Mouse (Mus musculus) cerebellum, adult 2 months (tissue): ENCODE results near the gene Myt1l. TPM values are rescaled to one million over a fixed set of nuclear protein-coding genes. Genes with fewer than 3 reads are reported as not detected.
A peak's percentile ranks its signal among the peaks of the same experiment; 100 is the strongest.

Experiments
- DNase-seq, 2 experiments: peaks; one replicate each; pipeline ENCODE4 v3.0.0; 2021
- H3K27ac ChIP-seq: fragments of 200-500 bp; 2 replicates; pipeline ENCODE4 v1.5.1; 2012; ENCODE audit warnings: low read length, control low read depth, inconsistent platforms; ENCODE audit not compliant: insufficient read depth
- H3K27me3 ChIP-seq: fragments of 200-500 bp; 2 replicates; pipeline ENCODE4 v1.6.1; 2012; ENCODE audit warnings: inconsistent platforms, mild to moderate bottlenecking, low read length, moderate library complexity; ENCODE audit not compliant: control insufficient read depth, insufficient read depth
- H3K4me1 ChIP-seq: fragments of 200-500 bp; 2 replicates; pipeline ENCODE4 v1.6.1; 2011; ENCODE audit warnings: low read length; ENCODE audit not compliant: control insufficient read depth, insufficient read depth
- H3K4me3 ChIP-seq: fragments of 200-500 bp; replicated peaks from 2 replicates; pipeline ENCODE3; 2011; ENCODE audit warnings: mild to moderate bottlenecking, low read depth, low read length, control low read depth; ENCODE audit not compliant: insufficient read depth
- CTCF ChIP-seq: fragments of 200-500 bp; IDR thresholded peaks from 2 replicates; pipeline ENCODE4 v1.5.1; 2011; ENCODE audit warnings: low read depth, mild to moderate bottlenecking, control low read depth, low read length, moderate library complexity, borderline replicate concordance; ENCODE audit not compliant: insufficient read depth
- POLR2A ChIP-seq: fragments of 200-500 bp; IDR thresholded peaks from 2 replicates; pipeline ENCODE4 v1.6.1; 2011; ENCODE audit warnings: low read length, control low read depth, borderline replicate concordance; ENCODE audit not compliant: insufficient read depth
- WGBS: fragments of 180-500 bp; shearing (Covaris S2); methylation state at CpG from one replicate; pipeline ENCODE4 v1.1.7; 2018; 5-methylcytosine and 5-hydroxymethylcytosine counted together
- polyA plus RNA-seq: library from polyadenylated mRNA; depleted of rRNA; stranded (reverse); fragments of >200 nt; gene quantifications from 2 replicates; pipeline ENCODE4 v1.2.3, GENCODE M21; 2012; rRNA removed

Myt1l gene
- polyA plus RNA-seq: 43.8 and 45.3 TPM in 2 replicates

DNA sequence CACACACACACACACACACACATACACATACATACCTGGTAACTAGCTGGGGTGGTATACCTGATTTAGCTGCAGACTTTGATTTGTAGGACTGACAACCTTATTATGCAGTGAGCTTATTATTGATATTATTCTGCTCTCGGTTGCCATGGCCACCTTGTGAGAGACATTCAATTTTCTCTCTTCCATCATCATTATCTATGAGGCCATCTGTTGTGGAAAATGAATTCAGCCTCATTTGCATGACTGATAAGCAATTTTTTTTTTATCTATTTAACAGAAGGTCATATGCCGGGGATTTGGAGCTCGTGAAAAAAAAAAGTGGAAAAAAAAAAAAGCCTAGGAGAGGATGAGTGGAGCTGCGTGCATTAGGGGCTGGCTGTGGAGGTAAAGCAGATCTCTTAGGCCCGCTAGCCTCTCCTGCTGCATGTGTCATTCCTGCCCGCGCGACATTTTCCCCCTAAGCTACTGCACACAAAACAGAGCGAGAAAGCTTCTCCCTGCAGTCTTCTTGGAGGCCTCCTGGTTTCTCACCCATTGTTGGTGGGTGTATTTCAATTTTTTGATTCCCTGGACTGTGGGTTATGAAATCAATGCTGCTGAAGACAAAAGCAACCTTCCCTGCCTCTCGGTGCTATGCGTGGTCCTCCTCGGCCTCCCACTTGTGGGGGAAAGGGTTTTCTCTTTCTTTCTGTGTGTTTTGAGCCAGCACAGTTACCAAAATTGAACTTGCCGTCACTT, at the start of gene Myt1l:
Myt1l (plus strand) TSS at position 354 of the 741 bp plus-strand sequence.
- Histone ChIP-seq H3K27ac (peak within 1 kb of the TSS; percentile 72), H3K4me1 (peaks cover 5% of the 10 kb centered on the region; the same call in 1 of the 2 replicates), H3K4me3 (peak within 1 kb of the TSS; percentile 74), H3K27me3 (no peaks in the 10 kb centered on the region)
- DNase-seq: peak; percentile 63 to 72
- WGBS: 8% methylated on average over 13 of the region's 13 CpGs
- no peak for TF ChIP-seq POLR2A
- no peak for TF ChIP-seq CTCF

DNA sequence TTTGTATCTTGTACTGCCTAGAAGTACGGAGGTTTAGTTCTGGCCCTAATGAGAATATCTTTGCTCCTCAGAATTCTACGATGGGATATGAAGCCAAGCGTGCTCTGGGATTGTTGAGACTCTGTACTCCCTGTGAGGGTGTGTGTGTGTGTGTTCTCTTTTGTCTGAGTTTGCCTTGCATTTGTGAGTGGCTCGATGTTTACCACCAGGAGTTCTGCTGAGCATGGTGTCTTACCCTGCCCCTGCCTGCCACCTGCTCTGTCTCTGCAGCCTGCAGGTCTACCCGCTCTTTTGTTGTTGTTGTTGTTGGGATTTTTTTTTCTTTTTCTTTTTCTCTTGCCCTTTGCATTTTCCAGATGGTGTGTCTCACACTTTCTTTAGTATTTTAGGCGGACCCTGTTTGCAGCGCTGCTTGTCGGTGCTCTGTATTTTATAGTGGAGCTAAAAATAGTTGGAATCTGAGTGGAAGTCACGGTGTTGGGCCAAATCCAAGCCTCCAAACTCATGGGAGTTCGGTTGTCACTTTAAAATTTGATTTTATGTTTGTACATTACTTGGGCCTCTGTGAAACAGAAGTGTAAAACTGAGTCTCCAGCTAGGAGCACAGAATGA, 41.7 kb upstream of the Myt1l start:
- Histone ChIP-seq H3K4me3 (no peak overlapping the region), H3K4me1 (no peaks in the 10 kb centered on the region), H3K27me3 (no peaks in the 10 kb centered on the region), H3K27ac (no peak overlapping the region)
- 56% methylated on average over 10 of the region's 10 CpGs for WGBS
- TF ChIP-seq POLR2A (no peak), CTCF (no peak)
- no peak for DNase-seq

DNA sequence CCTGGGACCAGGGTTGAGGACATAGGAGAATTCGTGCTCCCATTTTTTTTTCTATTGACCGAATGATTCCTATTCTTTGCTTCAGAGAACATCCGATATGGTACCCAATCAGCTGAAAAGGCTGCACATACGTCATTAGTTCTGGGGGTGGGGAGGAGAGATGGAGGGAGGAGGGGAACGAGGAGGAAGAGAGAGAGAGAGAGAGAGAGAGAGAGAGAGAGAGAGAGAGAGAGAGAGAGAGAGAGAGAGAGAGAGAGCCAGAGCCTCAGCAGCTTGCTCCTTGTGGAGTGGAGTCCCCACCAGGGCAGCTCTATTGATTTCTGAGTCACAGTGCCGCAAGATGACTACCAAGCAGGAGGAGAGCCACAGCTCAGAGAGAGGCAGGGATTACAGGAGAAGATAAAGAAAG, 1.9 kb upstream of the Myt1l start:
- no peak for TF ChIP-seq CTCF
- peak; percentile 45; the same call in 1 of the 2 replicates for TF ChIP-seq POLR2A
- WGBS: under 1% methylated on average over 6 of the region's 6 CpGs
- peaks cover 5% of the 10 kb centered on the region; the same call in 1 of the 2 replicates for H3K4me1 ChIP-seq
- H3K27ac ChIP-seq: peak overlapping the region; percentile 94
- no peaks in the 10 kb centered on the region for H3K27me3 ChIP-seq
- H3K4me3 ChIP-seq: peak overlapping the region; percentile 85
- peak; percentile 74 to 88 for DNase-seq

DNA sequence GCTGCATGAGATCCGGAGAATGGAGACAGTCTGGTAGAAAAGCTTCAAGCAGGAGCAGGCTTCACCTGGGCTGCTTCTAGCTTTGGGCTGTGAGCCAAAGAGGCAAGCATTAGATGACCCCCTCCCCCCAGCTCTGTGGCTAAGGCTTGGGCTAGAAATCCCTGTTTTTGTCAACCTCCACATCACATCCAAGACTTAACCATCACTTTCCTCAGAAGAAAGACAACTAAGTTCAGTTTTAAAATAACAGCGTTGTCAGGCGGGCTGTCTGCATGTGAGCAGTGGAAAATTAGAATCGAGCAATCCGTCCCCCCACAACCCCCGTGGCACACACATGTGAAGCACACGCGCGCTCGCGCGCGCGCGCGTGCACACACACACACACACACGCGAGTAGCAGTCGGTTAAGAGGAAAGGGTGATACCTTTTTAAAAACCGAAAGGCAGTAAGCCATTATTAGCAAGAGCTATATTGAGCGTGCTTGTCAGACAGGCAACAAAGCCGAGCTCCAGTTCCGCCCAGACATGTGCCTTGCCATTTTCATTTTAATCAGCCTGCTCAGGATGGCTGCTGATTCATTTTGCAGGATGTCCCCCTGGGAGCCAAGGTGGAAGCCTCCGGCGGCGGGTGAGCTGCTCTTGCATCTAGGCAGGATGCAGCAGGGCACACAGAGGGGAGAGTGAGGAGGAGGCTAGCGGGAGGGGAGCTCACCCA, 979 bp upstream of the Myt1l start:
- Histone ChIP-seq H3K27me3 (no peaks in the 10 kb centered on the region), H3K27ac (peak overlapping the region; percentile 72), H3K4me1 (peaks cover 5% of the 10 kb centered on the region; the same call in 1 of the 2 replicates), H3K4me3 (peak overlapping the region; percentile 74)
- DNase-seq: peak; percentile 89
- WGBS: under 1% methylated on average over 27 of the region's 27 CpGs
- peak; percentile 84; the same call in 1 of the 2 replicates for TF ChIP-seq POLR2A
- TF ChIP-seq CTCF: no peak

DNA sequence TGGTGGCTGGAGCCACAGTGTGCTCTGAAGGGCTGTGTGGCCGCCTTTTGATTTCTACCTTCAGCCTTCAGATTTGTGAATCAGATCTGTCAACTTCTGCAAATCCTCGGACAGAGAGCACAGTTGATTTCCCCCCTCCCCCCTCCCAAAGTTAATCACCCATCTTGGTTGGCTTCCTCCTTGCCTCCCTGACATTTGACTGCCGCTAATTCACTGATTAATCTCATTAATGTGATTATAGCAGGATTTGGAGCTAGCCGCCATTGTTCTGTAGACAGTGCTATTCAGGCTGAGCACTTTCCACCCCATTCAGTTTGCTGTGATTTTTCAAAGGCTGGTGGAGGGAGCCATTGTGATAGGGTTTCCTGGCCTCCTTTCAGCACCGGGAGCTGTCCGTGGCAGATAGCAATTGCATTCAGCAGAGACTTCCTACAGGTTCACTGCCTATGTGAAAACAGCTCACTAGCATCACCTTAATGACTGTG, 2.1 kb downstream of the Myt1l start:
- no peak for TF ChIP-seq POLR2A
- no peak for TF ChIP-seq CTCF
- Histone ChIP-seq H3K4me1 (peaks cover 5% of the 10 kb centered on the region; the same call in 1 of the 2 replicates), H3K27me3 (no peaks in the 10 kb centered on the region), H3K4me3 (peak overlapping the region; percentile 49), H3K27ac (peak overlapping the region; percentile 90)
- 7% methylated on average over 6 of the region's 6 CpGs for WGBS
- peak; percentile 68 to 73 for DNase-seq

DNA sequence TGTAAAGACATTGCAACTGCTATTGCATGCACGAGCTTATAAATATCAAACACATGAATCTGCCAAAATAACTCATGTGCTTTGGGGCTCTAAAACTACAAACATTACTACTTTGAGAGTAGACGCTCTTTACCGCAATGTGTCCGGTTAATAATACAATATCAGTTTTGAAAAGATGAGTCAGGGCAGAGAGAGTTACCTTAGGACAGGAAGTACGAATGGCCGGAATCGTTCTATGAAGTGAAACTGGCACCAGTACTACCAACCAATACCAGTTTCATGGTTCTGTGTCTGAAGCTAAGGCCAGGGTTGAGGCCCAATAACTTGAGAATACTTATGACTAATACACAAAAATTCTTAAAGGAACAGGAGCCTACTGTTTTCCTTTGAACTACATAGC, 2.6 kb downstream of the Myt1l start:
- H3K27me3 ChIP-seq: no peaks in the 10 kb centered on the region
- peak overlapping the region; percentile 90; the same call in 1 of the 2 replicates for H3K27ac ChIP-seq
- H3K4me3 ChIP-seq: peak overlapping the region; percentile 49
- DNase-seq: peak in 1 of 2 experiments; percentile 41
- TF ChIP-seq POLR2A: no peak
- no peak for TF ChIP-seq CTCF
- peaks cover 5% of the 10 kb centered on the region; the same call in 1 of the 2 replicates for H3K4me1 ChIP-seq
- WGBS: 46% methylated on average over 7 of the region's 7 CpGs
